Mouse (Mus musculus) thymus, postnatal 0 days (tissue): ENCODE data around the gene Cdhr3. TPM values are rescaled to one million over a fixed set of nuclear protein-coding genes. Genes with fewer than 3 reads are reported as not detected.

Source experiments
- DNase-seq: peaks from one replicate; pipeline ENCODE4 v3.0.0-alpha.2; 2015; ENCODE audit warnings: low spot score
- microRNA-seq: library from miRNA; unstranded; fragments of <30 nt; microRNA quantifications from one replicate; pipeline ENCODE4, GENCODE M21; 2016; ENCODE audit warnings: borderline number of aligned reads
- polyA plus RNA-seq: library from polyadenylated mRNA; unstranded; fragments of >200 nt; fragmentation: Nextera tagmentation; extraction: Ambion mirVana; gene quantifications from 2 replicates; pipeline ENCODE4 v1.2.1, GENCODE M21; 2015

Gene Cdhr3
- polyA plus RNA-seq, 1 experiment from 2014 or later, result 0.23 TPM

- DNase-seq, result no peak
Observed at GRCm38 (mm10) chr12:33008305-33009110, 84.2 kb downstream of the Cdhr3 start.

GRCm38 (mm10) chr12:33007176-33007575 is 85.5 kb downstream of the Cdhr3 start:
- DNase-seq, result no peak

- DNase-seq, result no peak
Observed at GRCm38 (mm10) chr12:33005858-33006257, 86.8 kb downstream of the Cdhr3 start.

GRCm38 (mm10) chr12:33003339-33003965 is 89.2 kb downstream of the Cdhr3 start:
- no peak for DNase-seq

GRCm38 (mm10) chr12:33000402-33000801 is 92.3 kb downstream of the Cdhr3 start:
- no peak for DNase-seq

- DNase-seq, result peak; percentile 68
Observed at GRCm38 (mm10) chr12:32999778-33000177, 92.9 kb downstream of the Cdhr3 start.

GRCm38 (mm10) chr12:32998766-32999165 is 93.9 kb downstream of the Cdhr3 start:
- peak; percentile 27 for DNase-seq

GRCm38 (mm10) chr12:32995081-32995834 is 97.4 kb downstream of the Cdhr3 start:
- DNase-seq, result no peak

- no peak for DNase-seq
Observed at GRCm38 (mm10) chr12:32994081-32994480, 98.6 kb downstream of the Cdhr3 start.

- no peak for DNase-seq
Observed at GRCm38 (mm10) chr12:32989731-32990130, 102.9 kb downstream of the Cdhr3 start.

- no peak for DNase-seq
Observed at GRCm38 (mm10) chr12:32986284-32986683, 106.4 kb downstream of the Cdhr3 start.

Small RNA genes lying within 50 kb of the gene (microRNA-seq; reads per million reads assigned to microRNA genes)
- gene Gm22904, result not detected

Other genes with a start within 250 kb of the Cdhr3 start
- 109 and 111 TPM in 2 replicates for gene Sypl, start 139.0 kb downstream of the Cdhr3 start, polyA plus RNA-seq
- gene Atxn7l1, start 54.8 kb upstream of the Cdhr3 start, polyA plus RNA-seq, result 27.3 and 34.3 TPM in 2 replicates